Mouse (Mus musculus) heart, postnatal 0 days (tissue): Measurements from ENCODE around the gene Myh10. TPM values are rescaled to one million over a fixed set of nuclear protein-coding genes. Genes with fewer than 3 reads are reported as not detected.

Source experiments
- ATAC-seq: fragments of 200-750 bp; cut with Nextera tagmentation; 2 replicates; pipeline ENCODE4 v1.8.0; 2017; ENCODE audit warnings: low read depth, moderate number of reproducible peaks, moderate library complexity; ENCODE audit not compliant: insufficient read depth
- DNase-seq: peaks from one replicate; pipeline ENCODE4 v3.0.0-alpha.2; 2016; ENCODE audit warnings: low spot score
- H3K27ac ChIP-seq: fragments of 300-500 bp; sonication (generic); 2 replicates; pipeline ENCODE4 v1.5.1; 2014; ENCODE audit warnings: low read depth, mild to moderate bottlenecking
- H3K27me3 ChIP-seq: fragments of 300-500 bp; sonication (generic); 2 replicates; pipeline ENCODE4 v1.6.1; 2014; ENCODE audit warnings: low read length, mixed read lengths; ENCODE audit not compliant: control insufficient read depth, insufficient read depth
- H3K36me3 ChIP-seq: fragments of 300-500 bp; sonication (generic); replicated peaks from 2 replicates; pipeline ENCODE4 v1.6.1; 2014; ENCODE audit warnings: low read length, mixed read lengths; ENCODE audit not compliant: control insufficient read depth, insufficient read depth
- H3K4me1 ChIP-seq: fragments of 300-500 bp; sonication (generic); 2 replicates; pipeline ENCODE4 v1.6.1; 2014; ENCODE audit warnings: antibody characterized with exemption; ENCODE audit not compliant: control insufficient read depth, insufficient read depth
- H3K4me2 ChIP-seq: fragments of 300-500 bp; sonication (generic); 2 replicates; pipeline ENCODE4 v1.6.1; 2014; ENCODE audit warnings: low read depth, mild to moderate bottlenecking, low read length, moderate library complexity
- H3K4me3 ChIP-seq: fragments of 300-500 bp; sonication (generic); 2 replicates; pipeline ENCODE4 v1.5.1; 2014; ENCODE audit warnings: low read depth, low read length
- H3K9ac ChIP-seq: fragments of 300-500 bp; sonication (generic); replicated peaks from 2 replicates; pipeline ENCODE4 v1.6.1; 2014; ENCODE audit warnings: low read depth, low read length, mixed read lengths
- H3K9me3 ChIP-seq: fragments of 300-500 bp; sonication (generic); replicated peaks from 2 replicates; pipeline ENCODE4 v1.6.1; 2016; ENCODE audit warnings: low read length; ENCODE audit not compliant: control insufficient read depth
- CTCF ChIP-seq: IDR thresholded peaks from 2 replicates; pipeline ENCODE4 v1.5.1; 2016; ENCODE audit warnings: antibody characterized with exemption, control low read depth, low read depth
- EP300 ChIP-seq: IDR thresholded peaks from 2 replicates; pipeline ENCODE4 v1.6.1; 2016; ENCODE audit warnings: antibody characterized with exemption, low read depth
- WGBS: fragments of 180-500 bp; shearing (Covaris S2); extraction: QIAGEN DNeasy Blood & Tissue Kit; methylation state at CpG from one replicate; pipeline ENCODE4 v1.1.7; 2014; 5-methylcytosine and 5-hydroxymethylcytosine counted together
- polyA plus RNA-seq: library from polyadenylated mRNA; unstranded; fragments of >200 nt; fragmentation: Nextera tagmentation; extraction: Ambion mirVana; gene quantifications from 2 replicates; pipeline ENCODE4 v1.2.1, GENCODE M21; 2015
- total RNA-seq: library from RNA; depleted of rRNA; stranded (reverse); fragments of >200 nt; gene quantifications from 2 replicates; pipeline ENCODE4 v1.2.3, GENCODE M21; 2014; ENCODE audit warnings: low replicate concordance

Gene Myh10
- total and polyA plus RNA-seq, 2 experiments from 2014 or later: 39.5 to 82.8 TPM

DNA sequence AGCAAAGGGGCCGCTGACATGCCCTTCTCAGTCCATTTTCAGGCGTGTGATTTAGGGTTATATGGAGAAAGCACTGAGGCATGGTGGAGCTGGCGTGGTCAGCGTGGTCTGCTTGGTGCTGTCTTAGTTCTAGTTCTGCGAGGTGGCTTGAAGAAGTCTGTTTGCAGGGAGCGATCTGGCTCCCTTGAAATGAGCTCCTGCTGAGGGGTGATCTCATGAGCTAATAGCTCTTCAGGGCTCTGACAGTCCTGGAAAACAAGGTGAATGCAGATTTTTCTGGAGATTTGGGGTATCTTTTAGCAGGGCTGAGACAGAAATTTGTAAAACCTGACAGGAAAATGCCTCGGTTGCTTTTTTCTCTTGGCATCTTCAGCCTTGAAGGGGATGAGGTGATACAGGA lies 48.1 kb downstream of the Myh10 start:
- TF ChIP-seq EP300 (no peak), CTCF (no peak)
- no peak overlapping the region for H3K4me3 ChIP-seq
- no peak for ATAC-seq
- H3K27ac ChIP-seq: no peak overlapping the region
- DNase-seq: no peak
- peaks cover 54% of the 10 kb centered on the region for H3K36me3 ChIP-seq
- 87% methylated on average over 7 of the region's 7 CpGs for WGBS
- no peaks in the 10 kb centered on the region for H3K27me3 ChIP-seq
- no peak overlapping the region for H3K4me2 ChIP-seq
- H3K9ac ChIP-seq: no peak overlapping the region
- no peaks in the 10 kb centered on the region for H3K9me3 ChIP-seq
- no peaks in the 10 kb centered on the region for H3K4me1 ChIP-seq

DNA sequence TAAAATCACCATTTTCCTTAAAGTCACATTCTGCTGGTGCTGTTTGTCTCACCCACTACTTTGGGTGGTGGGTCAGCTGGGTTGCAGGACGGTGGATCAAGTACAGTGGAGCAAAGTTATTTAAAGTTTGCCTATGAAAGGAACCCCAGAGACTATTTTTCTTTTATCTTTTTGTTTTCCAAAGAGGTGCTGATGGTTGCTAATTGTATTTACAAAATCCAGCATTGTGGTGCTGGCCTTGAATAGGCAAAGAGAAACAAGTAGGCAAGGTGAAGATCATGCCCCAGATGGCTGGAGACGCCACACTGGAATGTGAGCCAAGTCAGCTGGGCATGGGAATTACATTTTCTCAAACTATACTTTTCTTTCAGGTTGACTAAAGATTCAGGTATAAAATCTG lies 51.3 kb downstream of the Myh10 start:
- no peak for DNase-seq
- Histone ChIP-seq H3K4me3 (no peak overlapping the region), H3K9ac (no peak overlapping the region), H3K27me3 (no peaks in the 10 kb centered on the region), H3K27ac (no peak overlapping the region), H3K36me3 (peaks cover 51% of the 10 kb centered on the region), H3K9me3 (no peaks in the 10 kb centered on the region), H3K4me2 (no peak overlapping the region), H3K4me1 (no peaks in the 10 kb centered on the region)
- TF ChIP-seq EP300 (no peak), CTCF (no peak)
- 82% methylated on average over 2 of the region's 2 CpGs for WGBS
- no peak for ATAC-seq

DNA sequence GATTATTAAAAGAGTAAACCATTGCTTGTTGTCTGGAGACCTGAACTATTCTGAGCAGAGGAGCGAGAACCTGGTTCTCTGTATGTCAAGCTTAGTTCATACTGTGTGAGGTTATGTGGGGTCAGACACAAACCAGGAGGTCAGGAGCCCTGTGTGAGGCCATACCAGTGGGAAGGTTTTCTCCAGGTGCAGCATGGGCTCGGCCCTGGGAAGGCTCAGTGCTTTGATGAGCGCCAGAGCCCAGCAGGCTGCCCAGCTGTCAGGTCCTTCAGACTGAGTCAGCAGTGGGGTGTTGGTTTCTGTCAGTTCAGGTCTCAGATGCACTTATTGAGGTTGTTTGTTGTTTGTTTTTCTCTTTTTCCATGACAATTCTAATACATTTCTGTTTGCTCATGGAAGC lies 52.8 kb downstream of the Myh10 start:
- 85% methylated on average over 3 of the region's 3 CpGs for WGBS
- Histone ChIP-seq H3K4me2 (no peak overlapping the region), H3K4me1 (no peaks in the 10 kb centered on the region), H3K9me3 (no peaks in the 10 kb centered on the region), H3K4me3 (no peak overlapping the region), H3K36me3 (peaks cover 55% of the 10 kb centered on the region), H3K27ac (no peak overlapping the region), H3K9ac (no peak overlapping the region), H3K27me3 (no peaks in the 10 kb centered on the region)
- DNase-seq: no peak
- TF ChIP-seq CTCF: no peak
- TF ChIP-seq EP300: no peak
- ATAC-seq: no peak

DNA sequence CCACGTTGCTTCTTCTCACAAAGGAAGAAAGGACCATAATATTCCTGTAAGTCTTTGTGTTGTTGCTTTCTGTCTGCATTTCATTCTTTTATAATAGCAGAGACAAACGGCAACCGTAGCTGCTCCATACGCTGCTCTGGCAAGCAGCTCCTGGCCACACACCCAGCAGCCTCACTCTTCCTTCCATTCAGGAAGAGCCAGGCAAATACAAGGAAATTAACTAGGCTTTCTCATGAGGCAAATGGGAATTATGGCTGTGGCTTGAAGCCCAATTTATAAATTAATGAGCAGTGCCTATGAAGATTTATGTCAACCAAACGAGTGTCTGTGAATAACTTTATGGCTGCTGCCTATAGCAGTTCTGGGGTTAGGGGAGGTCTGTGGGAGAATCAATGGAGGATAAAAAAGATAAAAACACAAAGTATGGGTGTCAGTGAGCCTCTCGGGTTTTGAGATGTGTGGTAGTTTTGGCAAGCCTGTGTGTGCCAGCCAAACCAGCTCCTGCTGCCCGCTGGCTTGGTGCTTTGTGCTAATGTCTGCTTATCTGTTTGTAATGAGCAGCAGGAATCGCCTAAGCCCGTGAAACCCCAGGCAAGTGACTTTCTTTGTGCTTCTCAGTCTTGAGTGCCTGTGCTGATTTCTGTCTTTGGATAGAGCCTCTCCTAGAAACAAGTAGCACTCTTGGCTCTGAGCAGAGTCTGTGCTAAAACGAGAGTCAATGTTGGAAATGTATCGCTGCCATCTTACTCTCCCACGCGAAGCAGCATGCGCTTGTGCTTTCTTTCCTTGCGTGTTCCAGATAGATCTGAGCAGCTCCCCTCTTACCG lies 54.2 kb downstream of the Myh10 start:
- Histone ChIP-seq H3K36me3 (peaks cover 48% of the 10 kb centered on the region), H3K4me1 (no peaks in the 10 kb centered on the region), H3K9ac (no peak overlapping the region), H3K27me3 (no peaks in the 10 kb centered on the region), H3K9me3 (no peaks in the 10 kb centered on the region), H3K4me2 (no peak overlapping the region), H3K27ac (no peak overlapping the region), H3K4me3 (no peak overlapping the region)
- no peak for DNase-seq
- WGBS: 71% methylated on average over 16 of the region's 16 CpGs
- no peak for ATAC-seq
- TF ChIP-seq CTCF (no peak), EP300 (no peak)

DNA sequence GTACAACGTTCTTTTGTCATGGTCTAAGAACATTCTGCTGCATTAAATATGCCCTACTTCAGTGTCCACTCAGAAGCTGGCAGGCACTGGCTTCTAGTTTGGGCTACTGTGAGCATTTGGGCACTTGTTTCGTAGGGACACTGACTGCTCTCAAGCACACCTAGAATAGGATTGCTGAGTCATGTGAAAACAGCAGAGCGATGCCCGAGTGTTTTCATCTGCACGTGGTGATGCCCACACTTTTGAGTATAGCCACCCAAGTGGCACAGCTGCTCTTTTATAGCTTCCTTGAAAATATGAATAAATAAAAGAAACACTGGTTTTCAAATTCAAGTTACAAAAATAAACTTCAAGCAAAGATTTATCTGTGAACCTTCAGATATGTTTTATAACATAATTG lies 56.8 kb downstream of the Myh10 start:
- WGBS: 70% methylated on average over 5 of the region's 5 CpGs
- no peak overlapping the region for H3K4me2 ChIP-seq
- no peaks in the 10 kb centered on the region for H3K4me1 ChIP-seq
- DNase-seq (no peak), ATAC-seq (no peak)
- H3K27me3 ChIP-seq: no peaks in the 10 kb centered on the region
- no peak overlapping the region for H3K4me3 ChIP-seq
- H3K9me3 ChIP-seq: no peaks in the 10 kb centered on the region
- H3K27ac ChIP-seq: no peak overlapping the region
- no peak for TF ChIP-seq EP300
- no peak for TF ChIP-seq CTCF
- H3K9ac ChIP-seq: no peak overlapping the region
- H3K36me3 ChIP-seq: peaks cover 54% of the 10 kb centered on the region

DNA sequence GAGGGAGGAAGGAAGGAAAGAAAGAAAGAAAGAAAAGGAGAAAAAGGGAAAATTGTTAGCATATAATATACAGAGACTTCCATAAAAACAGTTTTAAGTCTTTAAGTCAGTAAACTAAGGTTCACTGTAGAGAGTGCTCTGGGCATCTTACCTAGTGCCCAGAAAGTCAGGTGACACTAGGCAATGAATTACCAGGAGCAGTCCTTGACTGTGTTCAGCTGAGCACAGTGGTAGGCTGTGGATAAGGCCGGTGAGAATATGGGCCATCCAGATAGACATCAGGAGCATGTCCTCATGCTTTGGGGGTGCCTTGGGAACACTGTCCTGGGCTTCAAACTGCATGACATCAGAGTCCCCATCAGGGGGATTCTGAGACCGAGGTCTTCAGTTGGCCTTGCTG lies 58.8 kb downstream of the Myh10 start:
- no peak for DNase-seq
- H3K36me3 ChIP-seq: peaks cover 55% of the 10 kb centered on the region

More for the DNA sequence above, 58.8 kb downstream of the Myh10 start:
- Histone ChIP-seq H3K27ac (no peak overlapping the region; the same call in 1 of the 2 replicates), H3K4me2 (no peak overlapping the region), H3K4me3 (no peak overlapping the region), H3K4me1 (no peaks in the 10 kb centered on the region), H3K9me3 (no peaks in the 10 kb centered on the region), H3K27me3 (no peaks in the 10 kb centered on the region), H3K9ac (no peak overlapping the region)
- no peak for ATAC-seq
- 75% methylated on average over 2 of the region's 2 CpGs for WGBS
- TF ChIP-seq EP300: no peak
- TF ChIP-seq CTCF: no peak
